Mouse (Mus musculus): ENCODE data around the gene Cdc5l. TPM values are rescaled to one million over a fixed set of nuclear protein-coding genes. Genes with fewer than 3 reads are reported as not detected.

Gene Cdc5l
- polyA plus RNA-seq, 1 experiment: 137 TPM

DNA sequence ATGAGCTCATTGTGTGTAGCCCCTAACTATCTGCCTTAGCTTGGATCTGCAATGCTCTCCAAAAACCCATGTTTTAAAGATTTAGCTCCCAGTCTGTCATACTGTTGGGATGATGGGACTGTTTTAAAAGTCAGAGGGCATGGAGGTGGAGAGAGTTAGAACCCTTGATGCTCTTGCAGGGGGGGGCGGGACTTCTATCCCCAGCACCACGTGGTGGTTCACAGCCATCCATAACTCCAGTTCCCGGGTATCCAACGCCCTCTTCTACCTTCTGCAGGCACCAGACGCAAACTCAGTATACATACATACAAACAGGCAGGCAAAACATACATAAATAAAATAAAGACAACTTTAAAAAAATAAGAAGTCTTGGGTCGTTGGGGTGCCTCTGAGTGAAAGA lies 40.1 kb upstream of the Cdc5l start:
- no peaks in the 10 kb centered on the region for H3K9me3 ChIP-seq (replicated peaks; ENCODE audit: control insufficient read depth, insufficient read depth, low read length, poor library complexity, severe bottlenecking)
- no peaks in the 10 kb centered on the region for H3K36me3 ChIP-seq (ENCODE audit: control insufficient read depth, insufficient read depth, low read length, poor library complexity, severe bottlenecking)
- TF ChIP-seq POLR2A (IDR thresholded peaks at IDR 0.05; ENCODE audit: insufficient read depth, low read length) (no peak), CTCF (IDR thresholded peaks at IDR 0.05; ENCODE audit: low read depth, low read length) (no peak), EP300 (IDR thresholded peaks at IDR 0.05; ENCODE audit: insufficient read depth, low read depth, low read length) (no peak)
- H3K27ac ChIP-seq (ENCODE audit: insufficient read depth, low read length): peak overlapping the region; percentile 92
- H3K9ac ChIP-seq (ENCODE audit: low read depth, poor library complexity, severe bottlenecking): peak overlapping the region; percentile 51
- 0 out of 2 replicates have a peak overlapping the region, but pooled peaks have one; percentile 23 for H3K4me3 ChIP-seq (ENCODE audit: low read depth, low read length)
- H3K4me1 ChIP-seq (ENCODE audit: control insufficient read depth, insufficient read depth, low read length): peaks cover 7% of the 10 kb centered on the region
- no peaks in the 10 kb centered on the region for H3K27me3 ChIP-seq (ENCODE audit: control insufficient read depth, insufficient read depth, low read length, poor library complexity, severe bottlenecking)

GRCm38 (mm10) chr17:45470726-45471125 lies 37.2 kb upstream of the Cdc5l start:
- TF ChIP-seq EP300 (IDR thresholded peaks at IDR 0.05; ENCODE audit: insufficient read depth, low read depth, low read length): no peak
- TF ChIP-seq CTCF (IDR thresholded peaks at IDR 0.05; ENCODE audit: low read depth, low read length): no peak
- no peak for TF ChIP-seq POLR2A (IDR thresholded peaks at IDR 0.05; ENCODE audit: insufficient read depth, low read length)
- H3K9me3 ChIP-seq (replicated peaks; ENCODE audit: control insufficient read depth, insufficient read depth, low read length, poor library complexity, severe bottlenecking): peaks cover 8% of the 10 kb centered on the region; the same call in 1 of the 2 replicates
- H3K27me3 ChIP-seq (ENCODE audit: control insufficient read depth, insufficient read depth, low read length, poor library complexity, severe bottlenecking): no peaks in the 10 kb centered on the region
- H3K36me3 ChIP-seq (ENCODE audit: control insufficient read depth, insufficient read depth, low read length, poor library complexity, severe bottlenecking): no peaks in the 10 kb centered on the region
- no peak overlapping the region for H3K27ac ChIP-seq (ENCODE audit: insufficient read depth, low read length)
- no peak overlapping the region for H3K4me3 ChIP-seq (ENCODE audit: low read depth, low read length)
- peaks cover 3% of the 10 kb centered on the region for H3K4me1 ChIP-seq (ENCODE audit: control insufficient read depth, insufficient read depth, low read length)
- H3K9ac ChIP-seq (ENCODE audit: low read depth, poor library complexity, severe bottlenecking): no peak overlapping the region

GRCm38 (mm10) chr17:45468302-45468701 lies 34.8 kb upstream of the Cdc5l start:
- Histone ChIP-seq H3K27ac (ENCODE audit: insufficient read depth, low read length) (no peak overlapping the region), H3K9me3 (replicated peaks; ENCODE audit: control insufficient read depth, insufficient read depth, low read length, poor library complexity, severe bottlenecking) (peaks cover 8% of the 10 kb centered on the region; the same call in 1 of the 2 replicates), H3K4me1 (ENCODE audit: control insufficient read depth, insufficient read depth, low read length) (peaks cover 5% of the 10 kb centered on the region), H3K9ac (ENCODE audit: low read depth, poor library complexity, severe bottlenecking) (no peak overlapping the region), H3K4me3 (ENCODE audit: low read depth, low read length) (no peak overlapping the region), H3K36me3 (ENCODE audit: control insufficient read depth, insufficient read depth, low read length, poor library complexity, severe bottlenecking) (no peaks in the 10 kb centered on the region), H3K27me3 (ENCODE audit: control insufficient read depth, insufficient read depth, low read length, poor library complexity, severe bottlenecking) (no peaks in the 10 kb centered on the region)
- TF ChIP-seq EP300 (IDR thresholded peaks at IDR 0.05; ENCODE audit: insufficient read depth, low read depth, low read length) (no peak), CTCF (IDR thresholded peaks at IDR 0.05; ENCODE audit: low read depth, low read length) (no peak), POLR2A (IDR thresholded peaks at IDR 0.05; ENCODE audit: insufficient read depth, low read length) (no peak)

- Histone ChIP-seq H3K9me3 (replicated peaks; ENCODE audit: control insufficient read depth, insufficient read depth, low read length, poor library complexity, severe bottlenecking) (peaks cover 8% of the 10 kb centered on the region; the same call in 1 of the 2 replicates), H3K9ac (ENCODE audit: low read depth, poor library complexity, severe bottlenecking) (no peak overlapping the region), H3K4me1 (ENCODE audit: control insufficient read depth, insufficient read depth, low read length) (peaks cover 2% of the 10 kb centered on the region), H3K27ac (ENCODE audit: insufficient read depth, low read length) (no peak overlapping the region), H3K27me3 (ENCODE audit: control insufficient read depth, insufficient read depth, low read length, poor library complexity, severe bottlenecking) (no peaks in the 10 kb centered on the region), H3K4me3 (ENCODE audit: low read depth, low read length) (no peak overlapping the region), H3K36me3 (ENCODE audit: control insufficient read depth, insufficient read depth, low read length, poor library complexity, severe bottlenecking) (no peaks in the 10 kb centered on the region)
- TF ChIP-seq POLR2A (IDR thresholded peaks at IDR 0.05; ENCODE audit: insufficient read depth, low read length) (no peak), CTCF (IDR thresholded peaks at IDR 0.05; ENCODE audit: low read depth, low read length) (peak; percentile 3), EP300 (IDR thresholded peaks at IDR 0.05; ENCODE audit: insufficient read depth, low read depth, low read length) (no peak)
Observed at GRCm38 (mm10) chr17:45466701-45467100, 33.2 kb upstream of the Cdc5l start.

- H3K4me3 ChIP-seq (ENCODE audit: low read depth, low read length): no peak overlapping the region
- peaks cover 5% of the 10 kb centered on the region for H3K4me1 ChIP-seq (ENCODE audit: control insufficient read depth, insufficient read depth, low read length)
- no peak for TF ChIP-seq EP300 (IDR thresholded peaks at IDR 0.05; ENCODE audit: insufficient read depth, low read depth, low read length)
- TF ChIP-seq CTCF (IDR thresholded peaks at IDR 0.05; ENCODE audit: low read depth, low read length): no peak
- TF ChIP-seq POLR2A (IDR thresholded peaks at IDR 0.05; ENCODE audit: insufficient read depth, low read length): no peak
- no peak overlapping the region for H3K9ac ChIP-seq (ENCODE audit: low read depth, poor library complexity, severe bottlenecking)
- H3K27ac ChIP-seq (ENCODE audit: insufficient read depth, low read length): peak overlapping the region; percentile 17
- H3K36me3 ChIP-seq (ENCODE audit: control insufficient read depth, insufficient read depth, low read length, poor library complexity, severe bottlenecking): no peaks in the 10 kb centered on the region
- H3K27me3 ChIP-seq (ENCODE audit: control insufficient read depth, insufficient read depth, low read length, poor library complexity, severe bottlenecking): no peaks in the 10 kb centered on the region
- H3K9me3 ChIP-seq (replicated peaks; ENCODE audit: control insufficient read depth, insufficient read depth, low read length, poor library complexity, severe bottlenecking): peaks cover 8% of the 10 kb centered on the region; the same call in 1 of the 2 replicates
Observed at GRCm38 (mm10) chr17:45464255-45464654, 30.7 kb upstream of the Cdc5l start.

GRCm38 (mm10) chr17:45462506-45462905 lies 29.0 kb upstream of the Cdc5l start:
- no peak overlapping the region for H3K4me3 ChIP-seq (ENCODE audit: low read depth, low read length)
- H3K9ac ChIP-seq (ENCODE audit: low read depth, poor library complexity, severe bottlenecking): no peak overlapping the region
- peak; percentile 43 for TF ChIP-seq CTCF (IDR thresholded peaks at IDR 0.05; ENCODE audit: low read depth, low read length)
- no peak for TF ChIP-seq POLR2A (IDR thresholded peaks at IDR 0.05; ENCODE audit: insufficient read depth, low read length)
- TF ChIP-seq EP300 (IDR thresholded peaks at IDR 0.05; ENCODE audit: insufficient read depth, low read depth, low read length): no peak
- no peaks in the 10 kb centered on the region for H3K27me3 ChIP-seq (ENCODE audit: control insufficient read depth, insufficient read depth, low read length, poor library complexity, severe bottlenecking)
- H3K36me3 ChIP-seq (ENCODE audit: control insufficient read depth, insufficient read depth, low read length, poor library complexity, severe bottlenecking): no peaks in the 10 kb centered on the region
- peaks cover 7% of the 10 kb centered on the region for H3K4me1 ChIP-seq (ENCODE audit: control insufficient read depth, insufficient read depth, low read length)
- 0 out of 2 replicates have a peak, but pooled peaks cover 4% of the 10 kb centered on the region for H3K9me3 ChIP-seq (replicated peaks; ENCODE audit: control insufficient read depth, insufficient read depth, low read length, poor library complexity, severe bottlenecking)
- H3K27ac ChIP-seq (ENCODE audit: insufficient read depth, low read length): peak overlapping the region; percentile 62
